Mouse (Mus musculus) left cerebral cortex, adult 2 months (tissue): Measurements from ENCODE around the gene Tekt1. TPM values are rescaled to one million over a fixed set of nuclear protein-coding genes. Genes with fewer than 3 reads are reported as not detected.

Experiments
- DNase-seq, 2 experiments: peaks; one replicate each; pipeline ENCODE4 v3.0.0; 2021 to 2022; ENCODE audit warnings: low spot score in 2 of 2, mixed read lengths in 1 of 2; ENCODE audit errors: extremely low spot score in 1 of 2
- H3K27ac ChIP-seq: fragments of 200-600 bp; 2 replicates; pipeline ENCODE4 v1.8.1; 2022
- H3K4me3 ChIP-seq: fragments of 200-600 bp; 2 replicates; pipeline ENCODE4 v1.8.1; 2022
- CTCF ChIP-seq: fragments of 200-600 bp; IDR thresholded peaks from 2 replicates; pipeline ENCODE4 v1.8.1; 2022; ENCODE audit warnings: antibody characterized with exemption, mild to moderate bottlenecking, moderate library complexity
- intact Hi-C: fragments of 180-260 bp; cut with DNase I; formaldehyde crosslinking; loops from one replicate; pipeline ENCODE4 v1.15.1; 2025
- long read RNA-seq, 2 experiments: library from polyadenylated mRNA; stranded (forward); transcript quantifications; one replicate each; pipeline ENCODE4 v2.0.0; 2021; ENCODE audit warnings: borderline mapping rate in 2 of 2
- total RNA-seq, 2 experiments: library from RNA; stranded (reverse); gene quantifications; 2 replicates each; pipeline ENCODE4 v1.2.3; 2021

The Tekt1 gene
- total RNA-seq, result 1 to 10 TPM; 2.3 to 3.6 TPM
- long read RNA-seq, experiment 1, result 0 reads
- long read RNA-seq, experiment 2, partial matches to known transcripts, result 1 of 1 reads
- long read RNA-seq, experiment 2, other reads (novel, unspliced or antisense), result 0 of 1 reads

DNA sequence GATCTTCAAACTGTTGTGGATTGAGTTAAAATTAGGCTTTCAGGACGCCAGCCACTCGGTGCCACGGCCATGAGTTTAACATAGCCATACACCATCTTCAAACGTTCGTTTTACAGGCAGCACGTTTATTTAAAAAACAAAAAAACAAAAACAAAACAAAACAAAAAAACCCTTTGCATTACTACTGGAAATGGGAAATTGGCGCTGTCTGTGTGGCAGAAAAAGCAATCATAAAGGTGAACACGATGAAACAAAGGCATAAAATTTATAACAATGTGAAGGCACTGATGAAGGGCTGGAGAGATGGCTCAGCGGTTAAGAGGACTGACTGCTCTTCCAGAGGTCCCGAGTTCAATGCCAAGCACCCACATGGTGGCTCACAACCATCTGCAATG lies at the start of gene Tekt1:
Tekt1 (minus strand) TSS at position 96 of the 395 bp plus-strand sequence.
- TF ChIP-seq CTCF, result no peak
- no peak within 1 kb of the TSS for H3K27ac ChIP-seq
- intact Hi-C loops, result no loop called here

DNA sequence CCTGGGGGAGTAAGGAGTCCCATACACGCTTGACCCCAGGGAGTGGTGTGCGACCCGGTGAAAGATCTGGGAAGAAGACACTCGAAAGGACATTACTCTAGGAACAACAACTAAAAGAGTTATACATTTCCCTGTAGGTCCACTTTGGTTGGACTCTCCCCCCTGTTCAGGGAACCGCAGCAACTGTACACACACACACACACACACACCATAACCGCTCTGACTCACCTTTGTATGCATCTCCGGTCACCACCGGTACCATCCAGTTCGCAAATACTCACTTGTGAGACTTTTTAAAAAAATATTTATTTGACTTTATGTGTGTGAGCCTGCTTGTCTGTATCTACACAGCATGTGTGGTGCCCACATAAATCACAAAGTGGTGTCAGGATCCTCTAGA lies 49.7 kb upstream of the Tekt1 start:
- Histone ChIP-seq H3K4me3 (no peak overlapping the region; the same call in 1 of the 2 replicates), H3K27ac (no peak overlapping the region)
- TF ChIP-seq CTCF, result no peak
- DNase-seq, result no peak
- intact Hi-C loops, result no loop called here

More for the DNA sequence above, at the start of gene Tekt1:
- H3K4me3 ChIP-seq, result peak within 1 kb of the TSS; percentile 57
- no peak for DNase-seq

DNA sequence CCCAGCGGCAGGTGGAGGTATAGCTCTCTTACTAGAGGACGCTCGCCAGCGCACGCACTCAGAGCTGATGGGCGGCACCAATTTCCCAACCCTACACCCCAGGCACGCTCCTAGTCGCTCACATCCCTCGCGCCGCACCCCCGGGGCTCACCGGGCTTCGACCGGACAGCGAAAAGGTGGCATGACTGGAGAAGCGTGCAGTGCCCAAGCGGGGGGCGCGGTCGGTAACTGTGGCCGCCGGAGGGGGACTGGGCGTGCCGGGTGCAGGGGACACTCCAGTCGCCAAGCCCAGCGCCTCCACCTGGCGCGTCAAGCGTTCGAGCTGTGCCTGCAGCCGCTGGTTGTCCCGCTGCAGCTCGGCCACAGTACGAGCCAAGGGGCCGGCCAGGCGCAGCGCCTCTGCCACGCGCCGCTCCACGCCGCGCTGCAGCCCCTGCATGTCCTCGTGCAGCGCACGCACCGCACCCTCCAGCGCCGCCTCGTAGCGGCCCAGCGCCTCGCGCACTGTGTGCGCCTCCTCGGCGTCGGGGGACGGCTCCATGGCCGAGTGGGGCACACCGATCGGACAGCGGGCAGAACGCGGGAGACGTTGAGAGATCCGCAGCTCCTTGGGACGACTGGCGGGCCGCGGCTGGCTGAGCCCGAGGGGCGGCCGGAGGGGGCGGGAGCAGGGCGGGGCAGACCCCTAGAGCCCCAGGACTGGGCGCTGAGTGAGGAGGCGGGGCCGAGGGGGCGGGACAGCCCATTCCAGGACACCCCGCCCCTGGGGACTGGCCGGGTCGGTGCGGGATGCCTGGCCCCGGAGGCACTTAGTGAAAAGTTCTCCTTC lies 49.1 kb upstream of the Tekt1 start, which contains the start of gene Smtnl2:
Smtnl2 (minus strand) TSS at position 621 of the 829 bp plus-strand sequence.
- intact Hi-C loops, result no loop called here
- DNase-seq, result peak; percentile 31 to 56
- no peak within 1 kb of the TSS for H3K27ac ChIP-seq

DNA sequence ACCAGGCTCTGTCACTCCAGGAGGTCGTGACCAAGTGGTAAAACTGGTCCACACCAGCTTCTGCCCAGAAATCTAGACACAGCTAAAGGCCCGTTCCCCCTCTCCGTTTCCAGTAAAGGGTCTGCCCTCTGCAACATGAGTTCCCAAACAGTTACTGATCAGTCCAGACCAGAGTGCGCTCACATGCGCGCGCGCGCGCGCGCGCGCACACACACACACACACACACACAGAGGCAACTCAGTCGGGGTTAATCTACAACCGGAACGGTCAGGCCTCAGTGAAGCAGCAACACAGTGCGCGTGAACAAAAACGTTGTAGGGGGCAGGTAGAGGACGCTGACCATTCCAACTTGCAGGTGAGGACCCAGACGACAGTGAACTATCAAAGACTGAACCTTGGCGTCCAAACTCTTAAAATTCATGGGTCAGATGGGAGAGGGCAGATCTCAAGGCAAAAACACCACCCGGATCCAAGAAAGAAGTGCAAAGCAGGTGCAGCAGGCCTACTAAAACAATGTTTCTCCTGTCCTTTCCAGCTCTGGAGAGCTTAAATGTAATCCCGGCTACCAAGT lies 48.4 kb upstream of the Tekt1 start:
- intact Hi-C loops, result no loop called here
- no peak for DNase-seq
- H3K4me3 ChIP-seq, result peak overlapping the region; percentile 53
- TF ChIP-seq CTCF, result no peak; the same call in 1 of the 2 replicates
- no peak overlapping the region for H3K27ac ChIP-seq

More for the DNA sequence above, 49.1 kb upstream of the Tekt1 start, which contains the start of gene Smtnl2:
- H3K4me3 ChIP-seq, result peak within 1 kb of the TSS; percentile 53
- TF ChIP-seq CTCF, result peak; percentile 45; the same call in 1 of the 2 replicates

DNA sequence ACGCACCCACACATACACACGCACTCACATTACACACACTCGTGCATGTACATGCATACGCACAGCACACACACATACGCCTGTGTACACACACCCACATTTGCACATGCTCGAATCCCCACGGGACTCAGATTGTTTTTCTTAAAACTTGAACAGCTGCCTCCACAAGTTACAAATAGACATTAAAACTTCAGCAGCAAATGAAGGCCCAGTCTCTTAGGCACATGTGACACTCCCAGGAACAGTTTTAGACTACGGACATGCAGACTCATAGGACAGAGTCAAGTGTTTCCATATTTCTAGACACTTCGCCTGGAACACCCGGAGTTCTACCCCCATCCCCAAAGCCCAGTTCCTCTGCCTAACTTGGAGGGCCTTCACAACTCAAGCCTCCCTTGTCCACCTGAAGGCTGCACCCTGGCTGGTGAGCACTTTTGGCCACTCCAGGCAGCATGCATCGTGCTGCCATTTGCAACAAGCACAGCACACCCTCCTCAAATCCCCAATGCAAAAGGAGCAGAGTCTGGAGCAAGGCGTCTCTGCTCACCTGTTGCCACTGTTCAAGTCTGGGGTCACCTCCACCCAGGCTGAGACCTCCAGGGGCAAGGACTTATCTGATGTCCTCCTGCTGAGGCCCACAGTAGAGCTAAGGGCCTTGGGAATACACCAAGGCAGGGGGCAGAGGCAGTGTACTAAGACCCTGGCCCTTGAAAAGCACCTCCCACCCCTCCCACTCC lies 47.6 kb upstream of the Tekt1 start:
- TF ChIP-seq CTCF, result no peak
- intact Hi-C loops, result no loop called here
- Histone ChIP-seq H3K27ac (no peak overlapping the region), H3K4me3 (no peak overlapping the region)
- DNase-seq, result no peak

DNA sequence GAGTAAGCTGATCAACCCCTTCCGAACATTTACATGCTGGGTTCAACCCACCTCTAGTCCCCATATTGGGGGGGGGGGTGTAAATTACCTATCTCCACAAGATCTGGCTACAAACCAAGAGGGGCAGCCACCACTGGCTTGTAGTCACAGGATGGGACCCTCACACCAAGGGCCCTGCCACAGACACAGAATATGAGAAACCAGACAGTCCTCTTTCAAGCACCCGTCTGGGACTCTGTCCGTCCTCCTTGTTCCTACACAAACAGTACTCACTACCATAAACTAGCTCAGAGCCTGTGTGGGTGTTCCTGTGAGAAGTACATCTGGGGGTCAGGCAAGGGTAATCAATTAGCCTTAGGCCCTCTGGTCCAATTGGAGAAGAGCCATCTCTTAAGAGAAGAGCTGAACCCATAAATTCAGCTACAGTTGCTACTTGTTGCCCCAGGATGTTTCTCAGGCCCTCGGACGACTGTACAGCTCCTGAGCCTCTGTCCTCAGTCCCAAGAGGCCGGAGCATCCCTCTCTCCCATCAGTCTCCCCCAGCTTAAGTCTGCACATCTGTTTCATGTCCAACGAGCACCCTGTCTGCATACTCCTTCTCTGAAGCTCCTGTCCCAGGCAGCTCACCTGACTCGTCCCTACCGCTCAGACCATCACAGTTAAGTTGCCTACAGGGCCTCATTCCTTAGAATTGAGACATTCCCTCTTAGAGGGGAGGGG lies 46.4 kb upstream of the Tekt1 start:
- DNase-seq, result no peak
- H3K4me3 ChIP-seq, result no peak overlapping the region
- no peak for TF ChIP-seq CTCF
- no peak overlapping the region for H3K27ac ChIP-seq
- intact Hi-C loops, result no loop called here

DNA sequence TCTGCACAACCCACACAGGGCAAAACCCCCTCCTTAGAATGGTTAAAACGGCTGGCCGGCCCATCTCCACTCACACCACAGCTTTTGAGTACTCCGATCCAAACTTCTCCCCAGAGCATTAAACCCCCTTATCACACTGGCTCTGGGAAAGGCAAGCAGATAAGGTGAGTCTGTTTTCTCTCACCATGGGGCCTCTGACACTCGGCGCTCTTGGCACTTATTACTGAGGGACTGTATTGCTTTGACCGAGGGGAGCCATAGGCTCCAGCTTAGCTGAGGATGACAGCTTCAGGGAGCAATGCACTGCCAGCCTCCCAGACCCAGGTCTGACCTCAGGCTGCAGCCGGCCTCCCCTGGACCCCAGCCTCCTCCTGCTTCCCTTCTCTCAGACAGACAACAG lies 45.3 kb upstream of the Tekt1 start:
- intact Hi-C loops, result no loop called here
- Histone ChIP-seq H3K4me3 (no peak overlapping the region), H3K27ac (no peak overlapping the region)
- DNase-seq, result no peak
- no peak for TF ChIP-seq CTCF

DNA sequence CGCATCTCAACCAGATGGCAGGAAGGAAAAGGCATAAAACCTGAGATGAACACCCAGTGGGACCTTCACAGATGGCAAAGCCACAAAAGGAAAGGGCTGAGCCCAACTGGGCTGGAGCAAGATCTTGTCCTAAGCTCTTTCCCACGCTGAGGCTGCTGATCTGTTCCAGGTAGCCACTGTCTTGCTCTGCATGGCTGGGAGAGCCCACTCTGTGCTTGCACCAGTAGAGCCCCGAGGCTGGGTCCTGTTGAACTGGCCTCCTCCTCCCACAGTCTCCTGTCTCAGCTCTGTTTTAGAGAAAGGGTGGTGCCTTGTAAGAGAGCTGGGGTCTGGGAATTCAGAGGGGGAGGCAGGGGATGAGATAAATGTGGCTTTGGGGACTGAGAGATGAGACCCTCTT lies 44.8 kb upstream of the Tekt1 start:
- intact Hi-C loops, result no loop called here
- no peak for DNase-seq
- Histone ChIP-seq H3K4me3 (no peak overlapping the region), H3K27ac (no peak overlapping the region)
- TF ChIP-seq CTCF, result no peak

DNA sequence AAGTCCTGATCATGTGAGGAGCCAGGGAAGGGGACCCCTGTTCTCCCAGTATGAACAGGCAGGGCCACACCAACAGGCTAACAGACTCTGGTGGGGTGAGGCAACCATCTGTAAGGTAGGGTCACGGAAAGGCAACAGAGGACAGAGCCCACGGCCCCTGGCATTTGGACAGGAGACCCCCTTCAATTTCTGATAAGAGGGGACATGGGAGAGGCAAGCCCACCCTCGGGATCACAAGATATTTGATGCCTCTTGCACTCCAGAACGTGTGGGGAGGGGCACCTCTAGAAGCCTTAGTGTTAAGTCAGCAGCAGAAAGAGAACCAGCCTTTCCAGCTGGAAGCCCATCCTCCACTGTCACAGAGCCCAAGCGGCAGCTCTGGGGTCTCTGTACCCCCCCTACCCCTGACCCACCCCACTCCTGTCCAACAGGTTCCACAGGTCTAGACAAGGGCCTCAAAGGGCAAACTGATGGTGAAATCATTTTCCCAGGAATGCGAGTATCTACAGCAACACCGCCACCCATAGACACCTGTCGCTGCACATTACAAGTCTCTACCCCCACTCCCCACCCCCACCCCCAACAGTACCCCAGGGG lies 43.9 kb upstream of the Tekt1 start:
- no peak overlapping the region for H3K4me3 ChIP-seq
- no peak for TF ChIP-seq CTCF
- no peak for DNase-seq
- no peak overlapping the region for H3K27ac ChIP-seq
- intact Hi-C loops, result no loop called here

DNA sequence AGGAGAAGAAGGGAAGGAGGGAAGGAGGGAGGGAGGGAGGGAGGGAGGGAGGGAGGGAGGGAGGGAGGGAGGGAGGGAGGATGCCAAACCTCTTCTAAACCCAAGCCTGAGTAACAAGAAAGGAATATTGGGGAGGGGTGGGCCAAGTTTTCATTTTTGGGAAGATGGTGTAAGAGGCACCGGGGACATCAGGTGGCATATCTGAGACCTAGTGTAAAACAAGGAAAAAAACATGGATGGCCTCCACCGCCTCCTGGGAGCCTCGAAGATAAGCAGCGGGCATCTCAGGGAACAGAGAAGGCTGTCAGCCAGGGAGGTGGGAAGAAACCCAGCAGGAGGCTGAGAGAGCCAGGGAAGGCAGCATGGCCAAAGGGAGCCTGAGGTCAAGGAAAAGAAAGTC lies 43.3 kb upstream of the Tekt1 start:
- H3K4me3 ChIP-seq, result no peak overlapping the region
- H3K27ac ChIP-seq, result no peak overlapping the region
- TF ChIP-seq CTCF, result no peak
- intact Hi-C loops, result no loop called here
- DNase-seq, result no peak

DNA sequence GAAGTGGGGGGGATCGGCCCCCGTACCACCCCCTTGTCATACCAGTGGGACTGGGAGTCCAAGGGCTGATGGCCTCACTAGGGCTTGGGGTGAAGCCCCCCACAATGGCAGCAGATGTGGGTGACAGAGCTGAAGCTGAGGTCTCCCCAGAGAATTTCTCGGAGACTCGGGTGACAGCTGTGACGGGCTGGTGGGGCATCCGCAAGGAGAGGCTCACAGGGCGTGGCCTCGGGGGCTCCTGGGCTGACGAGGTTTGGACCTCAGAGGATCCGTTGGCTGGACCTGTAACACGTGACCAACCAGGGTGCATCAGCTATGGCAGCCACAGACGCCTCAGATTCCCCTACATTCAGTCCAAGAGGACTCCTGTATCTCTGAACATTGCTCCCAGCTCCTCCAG lies 40.7 kb upstream of the Tekt1 start:
- no peak for TF ChIP-seq CTCF
- no peak for DNase-seq
- Histone ChIP-seq H3K27ac (no peak overlapping the region), H3K4me3 (no peak overlapping the region)
- intact Hi-C loops, result no loop called here
